In genomic region chr10:21497110-21497509, GRCm38 (mm10) we compare ENCODE assay signal across 22 mouse cellular contexts.
DNase-seq lines count a peak whose midpoint lies in the region; ATAC-seq and TF ChIP-seq lines count a peak whose summit lies in the region.
"Had no signal": no experiment of that assay in that cellular context is flagged by ENCODE, and none has a peak within 500 bp of the region (broad histone marks: within the 10 kb centered on the region; RNA-seq: fewer than 3 reads in every experiment).

No protein-coding gene starts in this region.

- H3K4me1 ChIP-seq in hindbrain, embryonic 13.5 days (replicated peaks): no peaks in the 10 kb centered on the region
- H3K4me1 ChIP-seq: intestine, embryonic 15.5 days had no signal

- H3K4me2 ChIP-seq in hindbrain, embryonic 13.5 days: no peak overlapping the region
- H3K4me2 ChIP-seq: heart, embryonic 11.5 days; hindbrain, embryonic 14.5 days; intestine, embryonic 15.5 days had no signal

- DNase-seq in 3T3-L1 (ENCODE audit: low read depth, low spot score): peak; percentile 42
- DNase-seq in T-cell, adult 2 months (ENCODE audit: low spot score): peak; percentile 2
- DNase-seq in induced T-regulatory cell, adult 2 months (ENCODE audit: low read depth): peak; percentile 26
- no peak for DNase-seq in adrenal gland, adult 8-10 months
- DNase-seq in layer of hippocampus, adult 9-11 months: no peak
- DNase-seq: adrenal gland, postnatal 14 days; cerebellum, adult 11-12 months; cerebellum, adult 8-10 months; cerebellum, postnatal 10 days; forebrain, postnatal 0 days; gastrocnemius, postnatal 10 days; heart, adult 11 months; kidney, adult 11 months; kidney, adult 8-10 months had no signal

- no peaks in the 10 kb centered on the region for H3K79me2 ChIP-seq in C2C12 (ENCODE audit: control insufficient read depth, insufficient read depth)

- H3K27me3 ChIP-seq in C2C12 (ENCODE audit: control insufficient read depth, insufficient read depth, insufficient read length): no peaks in the 10 kb centered on the region
- H3K27me3 ChIP-seq in hindbrain, embryonic 13.5 days: no peaks in the 10 kb centered on the region
- H3K27me3 ChIP-seq: CH12.LX; intestine, embryonic 15.5 days had no signal

- TF ChIP-seq CTCF in C2C12 (IDR thresholded peaks at IDR 0.05; ENCODE audit: control insufficient read depth, insufficient read depth, insufficient read length): no peak

- no peak for ATAC-seq in hindbrain, embryonic 13.5 days (ENCODE audit: low FRiP score)
- ATAC-seq: forebrain, embryonic 14.5 days; forebrain, postnatal 0 days; intestine, embryonic 15.5 days had no signal

- no peak overlapping the region for H3ac ChIP-seq in C2C12 (ENCODE audit: control insufficient read depth, insufficient read length, low read depth)

- H3K9ac ChIP-seq in hindbrain, embryonic 13.5 days: no peak overlapping the region
- H3K9ac ChIP-seq: forebrain, postnatal 0 days; hindbrain, embryonic 14.5 days; intestine, embryonic 15.5 days had no signal

- WGBS in hindbrain, embryonic 13.5 days: 92% methylated on average over 3 of the region's 3 CpGs

- H3K36me3 ChIP-seq in C2C12 (ENCODE audit: control insufficient read depth, insufficient read depth): no peaks in the 10 kb centered on the region
- H3K36me3 ChIP-seq in hindbrain, embryonic 13.5 days: no peaks in the 10 kb centered on the region
- H3K36me3 ChIP-seq: G1E; intestine, embryonic 15.5 days had no signal

- no peak overlapping the region for H3K27ac ChIP-seq in hindbrain, embryonic 13.5 days
- H3K27ac ChIP-seq: hindbrain, embryonic 14.5 days; intestine, embryonic 15.5 days had no signal

- no peaks in the 10 kb centered on the region for H3K79me3 ChIP-seq in C2C12 (ENCODE audit: low read depth)

- H3K4me3 ChIP-seq in C2C12 (ENCODE audit: insufficient read depth, poor library complexity, severe bottlenecking): no peak overlapping the region
- no peak overlapping the region for H3K4me3 ChIP-seq in hindbrain, embryonic 13.5 days
- H3K4me3 ChIP-seq: intestine, embryonic 15.5 days had no signal

- H3K9me3 ChIP-seq in hindbrain, embryonic 13.5 days: no peaks in the 10 kb centered on the region
- H3K9me3 ChIP-seq: G1E; intestine, embryonic 15.5 days had no signal

TF ChIP-seq in C2C12, 6 proteins besides CTCF, POLR2A, EP300 and RAD21:
- TF ChIP-seq MYOD1 (IDR thresholded peaks at IDR 0.05; ENCODE audit: control insufficient read depth, insufficient read length, low read depth) (no peak), FOSL1 (IDR thresholded peaks at IDR 0.05; ENCODE audit: insufficient read depth, low read length, poor library complexity, severe bottlenecking) (peak; percentile 36)

Comparison
In these comparisons a context has a peak if more than half of its experiments do, and no peak if none do; other contexts are left out.
1. DNase-seq: peak in 3T3-L1 (single experiment), T-cell, adult 2 months (single experiment) and induced T-regulatory cell, adult 2 months (single experiment); none in adrenal gland, adult 8-10 months (single experiment) and layer of hippocampus, adult 9-11 months (single experiment).